Mouse (Mus musculus): ENCODE data around the gene Chst4. TPM values are rescaled to one million over a fixed set of nuclear protein-coding genes. Genes with fewer than 3 reads are reported as not detected.

The Chst4 gene
- polyA plus RNA-seq, 1 experiment from 2014 or later: not detected

- H3K36me3 ChIP-seq (ENCODE audit: control insufficient read depth, insufficient read depth, low read length): no peaks in the 10 kb centered on the region
- 64% methylated on average over 6 of the region's 6 CpGs for WGBS
- no peaks in the 10 kb centered on the region for H3K4me1 ChIP-seq (ENCODE audit: control insufficient read depth, insufficient read depth, low read length)
- no peak overlapping the region for H3K9ac ChIP-seq (ENCODE audit: low read depth, low read length)
- H3K27ac ChIP-seq (ENCODE audit: low read depth, low read length): no peak overlapping the region
- no peaks in the 10 kb centered on the region for H3K27me3 ChIP-seq (ENCODE audit: control insufficient read depth, insufficient read depth, low read length)
- H3K4me2 ChIP-seq (replicated peaks; ENCODE audit: low read depth, low read length): no peak overlapping the region
- no peak for ATAC-seq (ENCODE audit: low FRiP score, low TSS enrichment)
- H3K9me3 ChIP-seq (ENCODE audit: control insufficient read depth, low read length): no peaks in the 10 kb centered on the region
- no peak overlapping the region for H3K4me3 ChIP-seq (ENCODE audit: low read length)
Observed at GRCm38 (mm10) chr8:110022081-110022480, 17.5 kb downstream of the Chst4 start.

DNA sequence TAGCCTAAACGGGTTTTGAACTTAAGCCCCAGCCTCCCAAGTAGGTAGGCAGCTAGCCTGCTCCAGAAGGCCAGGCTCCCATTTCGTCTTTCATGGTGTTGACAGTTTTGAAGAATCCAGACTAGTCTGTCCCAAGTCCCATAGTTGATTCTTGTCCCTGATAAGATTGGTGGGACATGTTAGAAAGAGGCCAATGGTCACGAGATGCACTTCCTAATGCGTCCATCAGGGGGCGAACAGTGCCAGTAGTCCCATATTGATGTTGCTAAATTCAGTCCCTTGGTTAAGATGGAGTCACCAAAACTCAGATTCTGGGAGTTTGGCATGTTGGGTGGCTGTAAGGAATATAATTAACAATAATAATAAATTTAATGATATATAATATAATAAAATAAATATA, 28.7 kb downstream of the Chst4 start:
- no peaks in the 10 kb centered on the region for H3K27me3 ChIP-seq (ENCODE audit: control insufficient read depth, insufficient read depth, low read length)
- no peak for ATAC-seq (ENCODE audit: low FRiP score, low TSS enrichment)
- H3K27ac ChIP-seq (ENCODE audit: low read depth, low read length): no peak overlapping the region
- no peaks in the 10 kb centered on the region for H3K9me3 ChIP-seq (ENCODE audit: control insufficient read depth, low read length)
- H3K4me2 ChIP-seq (replicated peaks; ENCODE audit: low read depth, low read length): no peak overlapping the region
- no peaks in the 10 kb centered on the region; the same call in 1 of the 2 replicates for H3K4me1 ChIP-seq (ENCODE audit: control insufficient read depth, insufficient read depth, low read length)
- H3K9ac ChIP-seq (ENCODE audit: low read depth, low read length): no peak overlapping the region
- WGBS: 37% methylated on average over 5 of the region's 5 CpGs
- H3K4me3 ChIP-seq (ENCODE audit: low read length): no peak overlapping the region
- H3K36me3 ChIP-seq (ENCODE audit: control insufficient read depth, insufficient read depth, low read length): no peaks in the 10 kb centered on the region

- WGBS: 72% methylated on average over 8 of the region's 8 CpGs
- ATAC-seq (ENCODE audit: low FRiP score, low TSS enrichment): no peak
- Histone ChIP-seq H3K27me3 (ENCODE audit: control insufficient read depth, insufficient read depth, low read length) (no peaks in the 10 kb centered on the region), H3K9me3 (ENCODE audit: control insufficient read depth, low read length) (no peaks in the 10 kb centered on the region), H3K4me2 (replicated peaks; ENCODE audit: low read depth, low read length) (no peak overlapping the region), H3K27ac (ENCODE audit: low read depth, low read length) (no peak overlapping the region), H3K9ac (ENCODE audit: low read depth, low read length) (no peak overlapping the region), H3K4me1 (ENCODE audit: control insufficient read depth, insufficient read depth, low read length) (no peaks in the 10 kb centered on the region; the same call in 1 of the 2 replicates), H3K4me3 (ENCODE audit: low read length) (no peak overlapping the region), H3K36me3 (ENCODE audit: control insufficient read depth, insufficient read depth, low read length) (no peaks in the 10 kb centered on the region)
Observed at GRCm38 (mm10) chr8:110008995-110009446, 30.5 kb downstream of the Chst4 start.

DNA sequence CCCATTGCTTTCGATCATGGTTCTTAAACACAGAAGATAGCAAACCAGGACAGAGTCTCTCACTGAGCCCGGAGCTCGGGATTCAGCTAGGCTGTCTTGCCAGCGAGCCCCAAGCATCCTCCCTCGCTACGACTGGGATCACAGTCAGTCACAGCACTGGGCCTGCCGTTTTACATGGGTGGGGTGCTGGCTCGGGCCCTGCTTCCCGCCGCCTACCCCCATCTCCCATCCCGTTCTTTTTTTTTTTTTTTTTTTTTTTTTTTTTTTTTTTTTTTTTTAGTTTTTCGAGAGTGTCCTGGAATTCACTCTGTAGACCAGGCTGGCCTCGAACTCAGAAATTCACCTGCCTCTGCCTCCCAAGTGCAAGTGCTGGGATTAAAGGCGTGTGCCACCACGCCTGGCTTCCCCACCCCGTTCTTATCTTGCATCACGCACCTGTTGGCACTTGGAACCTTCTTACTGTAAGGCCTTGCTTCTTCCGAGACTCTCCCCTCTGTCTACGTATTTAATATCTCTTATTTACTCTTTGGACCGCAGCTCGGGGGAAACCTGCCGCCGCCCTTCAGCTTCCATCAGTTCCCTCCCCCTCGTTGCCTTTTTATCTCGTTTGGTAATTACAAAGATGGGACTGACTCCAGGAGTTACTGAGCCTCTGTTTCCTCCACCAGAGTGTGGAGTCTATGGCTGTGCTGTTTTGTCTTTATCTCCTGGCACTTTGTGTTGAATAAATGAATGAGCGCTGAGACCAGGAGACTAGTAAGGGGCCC, 31.1 kb downstream of the Chst4 start:
- no peak overlapping the region for H3K9ac ChIP-seq (ENCODE audit: low read depth, low read length)
- ATAC-seq (ENCODE audit: low FRiP score, low TSS enrichment): no peak
- 87% methylated on average over 26 of the region's 26 CpGs for WGBS

DNA sequence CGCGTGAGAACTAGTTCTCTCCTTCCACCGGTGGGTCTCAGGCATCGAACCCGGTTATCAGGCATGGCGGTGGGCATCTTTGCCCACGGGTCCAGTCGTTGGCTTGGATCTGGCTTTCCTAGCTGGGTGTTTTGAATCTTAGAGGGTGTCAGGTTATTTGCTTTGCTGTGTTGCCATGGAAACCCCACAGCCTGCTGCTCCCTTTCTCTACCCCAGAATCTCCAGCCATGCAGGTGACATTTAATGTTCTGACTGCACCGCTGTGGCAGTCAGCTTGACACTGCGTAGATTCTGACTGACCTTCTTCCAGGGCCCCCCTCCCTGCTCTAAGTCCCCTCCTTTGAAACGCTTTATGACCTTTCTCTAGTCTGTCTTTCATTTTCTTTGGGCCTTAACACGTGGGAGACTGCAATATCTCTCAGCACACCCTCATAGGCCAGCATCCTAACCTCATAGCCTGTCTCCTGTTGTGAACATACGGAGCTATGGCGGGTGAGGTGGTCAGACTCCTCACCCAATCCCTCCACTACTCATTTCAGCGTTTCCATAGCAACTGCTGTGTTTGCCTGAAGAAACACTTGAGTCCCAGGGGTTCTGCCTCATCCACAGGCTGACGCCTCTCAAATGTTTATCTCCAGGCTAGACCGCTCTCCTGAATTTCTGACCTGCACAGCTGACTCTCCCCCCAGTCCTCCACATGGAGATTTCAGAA, 33.1 kb downstream of the Chst4 start:
- no peaks in the 10 kb centered on the region for H3K27me3 ChIP-seq (ENCODE audit: control insufficient read depth, insufficient read depth, low read length)
- WGBS: 60% methylated on average over 17 of the region's 17 CpGs
- no peaks in the 10 kb centered on the region for H3K9me3 ChIP-seq (ENCODE audit: control insufficient read depth, low read length)
- no peaks in the 10 kb centered on the region for H3K36me3 ChIP-seq (ENCODE audit: control insufficient read depth, insufficient read depth, low read length)
- no peaks in the 10 kb centered on the region; the same call in 1 of the 2 replicates for H3K4me1 ChIP-seq (ENCODE audit: control insufficient read depth, insufficient read depth, low read length)
- H3K27ac ChIP-seq (ENCODE audit: low read depth, low read length): no peak overlapping the region
- ATAC-seq (ENCODE audit: low FRiP score, low TSS enrichment): no peak
- H3K4me3 ChIP-seq (ENCODE audit: low read length): no peak overlapping the region
- H3K4me2 ChIP-seq (replicated peaks; ENCODE audit: low read depth, low read length): no peak overlapping the region
- no peak overlapping the region for H3K9ac ChIP-seq (ENCODE audit: low read depth, low read length)

More for the DNA sequence above, 31.1 kb downstream of the Chst4 start:
- Histone ChIP-seq H3K4me2 (replicated peaks; ENCODE audit: low read depth, low read length) (no peak overlapping the region), H3K36me3 (ENCODE audit: control insufficient read depth, insufficient read depth, low read length) (no peaks in the 10 kb centered on the region), H3K27ac (ENCODE audit: low read depth, low read length) (no peak overlapping the region), H3K27me3 (ENCODE audit: control insufficient read depth, insufficient read depth, low read length) (no peaks in the 10 kb centered on the region), H3K4me1 (ENCODE audit: control insufficient read depth, insufficient read depth, low read length) (no peaks in the 10 kb centered on the region; the same call in 1 of the 2 replicates), H3K4me3 (ENCODE audit: low read length) (no peak overlapping the region), H3K9me3 (ENCODE audit: control insufficient read depth, low read length) (no peaks in the 10 kb centered on the region)

GRCm38 (mm10) chr8:110004300-110004699, 35.2 kb downstream of the Chst4 start:
- Histone ChIP-seq H3K4me1 (ENCODE audit: control insufficient read depth, insufficient read depth, low read length) (no peaks in the 10 kb centered on the region; the same call in 1 of the 2 replicates), H3K4me3 (ENCODE audit: low read length) (no peak overlapping the region), H3K4me2 (replicated peaks; ENCODE audit: low read depth, low read length) (no peak overlapping the region), H3K27ac (ENCODE audit: low read depth, low read length) (no peak overlapping the region), H3K27me3 (ENCODE audit: control insufficient read depth, insufficient read depth, low read length) (no peaks in the 10 kb centered on the region), H3K9me3 (ENCODE audit: control insufficient read depth, low read length) (no peaks in the 10 kb centered on the region), H3K9ac (ENCODE audit: low read depth, low read length) (no peak overlapping the region), H3K36me3 (ENCODE audit: control insufficient read depth, insufficient read depth, low read length) (no peaks in the 10 kb centered on the region)
- WGBS: 79% methylated on average over 5 of the region's 5 CpGs
- no peak for ATAC-seq (ENCODE audit: low FRiP score, low TSS enrichment)

DNA sequence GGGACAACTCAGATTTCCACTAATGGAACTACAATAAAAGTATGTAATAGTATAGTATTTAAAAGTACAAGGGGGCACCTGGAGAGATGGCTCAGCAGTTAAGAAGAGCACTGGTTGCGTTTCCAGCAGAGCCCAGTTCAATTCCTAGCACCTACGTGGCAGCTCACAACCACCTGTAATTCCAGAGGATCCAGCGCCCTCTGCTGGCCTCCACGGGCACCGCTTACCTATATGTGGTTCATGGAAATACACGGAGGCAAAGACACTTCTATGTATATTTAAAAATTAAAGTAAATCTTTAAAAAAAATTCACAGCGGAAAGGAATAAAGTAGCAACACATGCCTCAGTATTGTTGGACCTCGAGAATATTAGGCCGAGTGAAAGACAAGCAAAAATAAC, 36.6 kb downstream of the Chst4 start:
- Histone ChIP-seq H3K4me3 (ENCODE audit: low read length) (no peak overlapping the region), H3K27ac (ENCODE audit: low read depth, low read length) (no peak overlapping the region), H3K27me3 (ENCODE audit: control insufficient read depth, insufficient read depth, low read length) (no peaks in the 10 kb centered on the region), H3K4me2 (replicated peaks; ENCODE audit: low read depth, low read length) (no peak overlapping the region), H3K36me3 (ENCODE audit: control insufficient read depth, insufficient read depth, low read length) (no peaks in the 10 kb centered on the region), H3K4me1 (ENCODE audit: control insufficient read depth, insufficient read depth, low read length) (no peaks in the 10 kb centered on the region; the same call in 1 of the 2 replicates), H3K9me3 (ENCODE audit: control insufficient read depth, low read length) (no peaks in the 10 kb centered on the region), H3K9ac (ENCODE audit: low read depth, low read length) (no peak overlapping the region)
- ATAC-seq (ENCODE audit: low FRiP score, low TSS enrichment): no peak
- 39% methylated on average over 9 of the region's 9 CpGs for WGBS

DNA sequence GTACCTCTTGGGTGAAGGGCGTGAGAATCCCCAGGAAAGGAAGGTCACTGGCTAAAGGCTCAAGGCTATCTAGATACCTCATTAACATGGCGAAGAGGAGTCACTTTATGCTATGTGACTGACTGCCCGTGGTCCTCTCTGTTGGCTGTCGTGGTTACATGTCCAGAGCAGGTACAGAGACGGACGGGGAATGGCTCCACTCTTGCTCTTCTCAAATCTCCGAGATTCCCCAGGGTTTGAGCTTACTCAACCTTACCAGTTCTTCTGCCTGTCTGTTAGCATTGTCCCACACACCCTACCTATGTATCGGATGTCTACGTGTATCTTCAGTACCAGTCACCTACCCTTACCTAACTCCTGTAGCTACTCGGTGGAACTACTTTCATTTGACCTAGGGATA, 39.6 kb downstream of the Chst4 start:
- Histone ChIP-seq H3K9ac (ENCODE audit: low read depth, low read length) (no peak overlapping the region), H3K9me3 (ENCODE audit: control insufficient read depth, low read length) (no peaks in the 10 kb centered on the region), H3K4me3 (ENCODE audit: low read length) (no peak overlapping the region), H3K27me3 (ENCODE audit: control insufficient read depth, insufficient read depth, low read length) (no peaks in the 10 kb centered on the region), H3K27ac (ENCODE audit: low read depth, low read length) (no peak overlapping the region), H3K36me3 (ENCODE audit: control insufficient read depth, insufficient read depth, low read length) (no peaks in the 10 kb centered on the region), H3K4me1 (ENCODE audit: control insufficient read depth, insufficient read depth, low read length) (no peaks in the 10 kb centered on the region), H3K4me2 (replicated peaks; ENCODE audit: low read depth, low read length) (no peak overlapping the region)
- ATAC-seq (ENCODE audit: low FRiP score, low TSS enrichment): no peak
- WGBS: 83% methylated on average over 10 of the region's 10 CpGs

- WGBS: 76% methylated on average over 7 of the region's 7 CpGs
- H3K4me1 ChIP-seq (ENCODE audit: control insufficient read depth, insufficient read depth, low read length): no peaks in the 10 kb centered on the region
- ATAC-seq (ENCODE audit: low FRiP score, low TSS enrichment): no peak
Observed at GRCm38 (mm10) chr8:109998066-109998465, 41.5 kb downstream of the Chst4 start.

More at GRCm38 (mm10) chr8:109998066-109998465, 41.5 kb downstream of the Chst4 start:
- H3K9me3 ChIP-seq (ENCODE audit: control insufficient read depth, low read length): no peaks in the 10 kb centered on the region
- H3K27me3 ChIP-seq (ENCODE audit: control insufficient read depth, insufficient read depth, low read length): no peaks in the 10 kb centered on the region
- no peak overlapping the region for H3K4me2 ChIP-seq (replicated peaks; ENCODE audit: low read depth, low read length)
- H3K9ac ChIP-seq (ENCODE audit: low read depth, low read length): no peak overlapping the region
- no peaks in the 10 kb centered on the region for H3K36me3 ChIP-seq (ENCODE audit: control insufficient read depth, insufficient read depth, low read length)
- H3K27ac ChIP-seq (ENCODE audit: low read depth, low read length): no peak overlapping the region
- H3K4me3 ChIP-seq (ENCODE audit: low read length): no peak overlapping the region

All from kidney, embryonic 14.5 days (tissue).